Mouse (Mus musculus) heart, embryonic 12.5 days (tissue): ENCODE measurements around the gene Atp6v1a. TPM values are rescaled to one million over a fixed set of nuclear protein-coding genes. Genes with fewer than 3 reads are reported as not detected.

ENCODE experiments used
- ATAC-seq: fragments of 200-750 bp; cut with Nextera tagmentation; 2 replicates; pipeline ENCODE4 v1.8.0; 2017; ENCODE audit warnings: moderate TSS enrichment, moderate library complexity; ENCODE audit not compliant: insufficient number of reproducible peaks, low FRiP score
- H3K27ac ChIP-seq: fragments of 300-500 bp; sonication (generic); 2 replicates; pipeline ENCODE4 v1.5.1; 2016; ENCODE audit warnings: mild to moderate bottlenecking, moderate library complexity; ENCODE audit not compliant: poor library complexity, severe bottlenecking
- H3K27me3 ChIP-seq: fragments of 300-500 bp; sonication (generic); replicated peaks from 2 replicates; pipeline ENCODE4 v1.6.1; 2016; ENCODE audit warnings: mild to moderate bottlenecking, moderate library complexity
- H3K36me3 ChIP-seq: fragments of 300-500 bp; sonication (generic); 2 replicates; pipeline ENCODE4 v1.6.1; 2016; ENCODE audit warnings: mild to moderate bottlenecking, moderate library complexity
- H3K4me1 ChIP-seq: fragments of 300-500 bp; sonication (generic); replicated peaks from 2 replicates; pipeline ENCODE4 v1.6.1; 2016; ENCODE audit warnings: mild to moderate bottlenecking
- H3K4me2 ChIP-seq: fragments of 300-500 bp; sonication (generic); 2 replicates; pipeline ENCODE4 v1.6.1; 2016; ENCODE audit warnings: mild to moderate bottlenecking, moderate library complexity
- H3K4me3 ChIP-seq: fragments of 300-500 bp; sonication (generic); 2 replicates; pipeline ENCODE4 v1.5.1; 2016; ENCODE audit warnings: mild to moderate bottlenecking
- H3K9ac ChIP-seq: fragments of 300-500 bp; sonication (generic); 2 replicates; pipeline ENCODE4 v1.6.1; 2016; ENCODE audit warnings: mild to moderate bottlenecking, moderate library complexity
- H3K9me3 ChIP-seq: fragments of 300-500 bp; sonication (generic); replicated peaks from 2 replicates; pipeline ENCODE4 v1.6.1; 2016; ENCODE audit warnings: mild to moderate bottlenecking, moderate library complexity
- WGBS: fragments of 180-500 bp; shearing (Covaris S2); methylation state at CpG from one replicate; pipeline ENCODE4 v1.1.7; 2016; 5-methylcytosine and 5-hydroxymethylcytosine counted together
- polyA plus RNA-seq: library from polyadenylated mRNA; unstranded; fragments of >200 nt; fragmentation: Nextera tagmentation; extraction: Ambion mirVana; gene quantifications from 2 replicates; pipeline ENCODE4 v1.2.1, GENCODE M21; 2016

Gene Atp6v1a
- polyA plus RNA-seq, 1 experiment from 2014 or later, result 38.3 TPM

- Histone ChIP-seq H3K4me3 (peak overlapping the region; percentile 92), H3K36me3 (no peaks in the 10 kb centered on the region), H3K9ac (peak overlapping the region; percentile 84), H3K4me1 (peaks cover 8% of the 10 kb centered on the region), H3K27me3 (no peaks in the 10 kb centered on the region), H3K27ac (peak overlapping the region; percentile 98), H3K4me2 (peak overlapping the region; percentile 98), H3K9me3 (no peaks in the 10 kb centered on the region)
- ATAC-seq, result no peak; the same call in 1 of the 2 replicates
- WGBS, result under 1% methylated on average over 24 of the region's 24 CpGs
Observed at GRCm38 (mm10) chr16:44138377-44138978, 1.0 kb downstream of the Atp6v1a start.

GRCm38 (mm10) chr16:44136511-44137021 lies 2.9 kb downstream of the Atp6v1a start:
- H3K36me3 ChIP-seq, result no peaks in the 10 kb centered on the region

GRCm38 (mm10) chr16:44133187-44133586 lies 6.3 kb downstream of the Atp6v1a start:
- H3K27me3 ChIP-seq, result no peaks in the 10 kb centered on the region
- no peak overlapping the region for H3K4me3 ChIP-seq
- H3K4me2 ChIP-seq, result no peak overlapping the region
- H3K9ac ChIP-seq, result no peak overlapping the region
- H3K36me3 ChIP-seq, result no peaks in the 10 kb centered on the region
- no peaks in the 10 kb centered on the region for H3K9me3 ChIP-seq
- no peak overlapping the region for H3K27ac ChIP-seq
- peaks cover 3% of the 10 kb centered on the region; the same call in 1 of the 2 replicates for H3K4me1 ChIP-seq
- ATAC-seq, result no peak
- 83% methylated on average over 3 of the region's 3 CpGs for WGBS

More at GRCm38 (mm10) chr16:44136511-44137021, 2.9 kb downstream of the Atp6v1a start:
- no peak overlapping the region for H3K9ac ChIP-seq
- WGBS, result 87% methylated on average over 6 of the region's 6 CpGs
- H3K4me2 ChIP-seq, result no peak overlapping the region
- H3K9me3 ChIP-seq, result no peaks in the 10 kb centered on the region
- ATAC-seq, result no peak
- H3K4me1 ChIP-seq, result peaks cover 6% of the 10 kb centered on the region
- H3K27ac ChIP-seq, result no peak overlapping the region
- H3K27me3 ChIP-seq, result no peaks in the 10 kb centered on the region
- H3K4me3 ChIP-seq, result no peak overlapping the region

GRCm38 (mm10) chr16:44132300-44132699 lies 7.2 kb downstream of the Atp6v1a start:
- Histone ChIP-seq H3K4me1 (no peaks in the 10 kb centered on the region), H3K27me3 (no peaks in the 10 kb centered on the region)
- ATAC-seq, result no peak

GRCm38 (mm10) chr16:44126437-44126836 lies 13.1 kb downstream of the Atp6v1a start:
- no peaks in the 10 kb centered on the region for H3K36me3 ChIP-seq
- no peak for ATAC-seq
- H3K4me2 ChIP-seq, result no peak overlapping the region
- no peak overlapping the region for H3K9ac ChIP-seq
- H3K4me3 ChIP-seq, result no peak overlapping the region
- H3K27ac ChIP-seq, result no peak overlapping the region
- H3K4me1 ChIP-seq, result 0 out of 2 replicates have a peak, but pooled peaks cover 2% of the 10 kb centered on the region
- no peaks in the 10 kb centered on the region for H3K9me3 ChIP-seq
- 66% methylated on average over 4 of the region's 4 CpGs for WGBS
- H3K27me3 ChIP-seq, result no peaks in the 10 kb centered on the region

More at GRCm38 (mm10) chr16:44132300-44132699, 7.2 kb downstream of the Atp6v1a start:
- no peaks in the 10 kb centered on the region for H3K36me3 ChIP-seq
- no peaks in the 10 kb centered on the region for H3K9me3 ChIP-seq
- H3K27ac ChIP-seq, result no peak overlapping the region
- H3K4me3 ChIP-seq, result no peak overlapping the region
- 76% methylated on average over 4 of the region's 4 CpGs for WGBS
- H3K9ac ChIP-seq, result no peak overlapping the region
- H3K4me2 ChIP-seq, result no peak overlapping the region

- Histone ChIP-seq H3K4me1 (0 out of 2 replicates have a peak, but pooled peaks cover 2% of the 10 kb centered on the region), H3K4me3 (no peak overlapping the region), H3K36me3 (no peaks in the 10 kb centered on the region), H3K9ac (no peak overlapping the region), H3K4me2 (no peak overlapping the region), H3K27me3 (no peaks in the 10 kb centered on the region), H3K27ac (no peak overlapping the region), H3K9me3 (no peaks in the 10 kb centered on the region)
- no peak for ATAC-seq
- 78% methylated on average over 2 of the region's 2 CpGs for WGBS
Observed at GRCm38 (mm10) chr16:44125436-44125835, 14.1 kb downstream of the Atp6v1a start.

GRCm38 (mm10) chr16:44124713-44125112 lies 14.8 kb downstream of the Atp6v1a start:
- H3K4me2 ChIP-seq, result no peak overlapping the region
- no peak for ATAC-seq
- WGBS, result 69% methylated on average over 1 of the region's 1 CpGs

GRCm38 (mm10) chr16:44123786-44124185 lies 15.7 kb downstream of the Atp6v1a start:
- H3K4me2 ChIP-seq, result no peak overlapping the region
- H3K4me3 ChIP-seq, result no peak overlapping the region
- no peak overlapping the region for H3K27ac ChIP-seq
- ATAC-seq, result no peak
- H3K9me3 ChIP-seq, result no peaks in the 10 kb centered on the region
- 68% methylated on average over 2 of the region's 2 CpGs for WGBS
- 0 out of 2 replicates have a peak, but pooled peaks cover 2% of the 10 kb centered on the region for H3K4me1 ChIP-seq
- H3K36me3 ChIP-seq, result no peaks in the 10 kb centered on the region
- H3K27me3 ChIP-seq, result no peaks in the 10 kb centered on the region
- H3K9ac ChIP-seq, result no peak overlapping the region

More at GRCm38 (mm10) chr16:44124713-44125112, 14.8 kb downstream of the Atp6v1a start:
- Histone ChIP-seq H3K27ac (no peak overlapping the region), H3K9me3 (no peaks in the 10 kb centered on the region), H3K36me3 (no peaks in the 10 kb centered on the region), H3K4me1 (0 out of 2 replicates have a peak, but pooled peaks cover 2% of the 10 kb centered on the region), H3K9ac (no peak overlapping the region), H3K27me3 (no peaks in the 10 kb centered on the region), H3K4me3 (no peak overlapping the region)

- 80% methylated on average over 7 of the region's 7 CpGs for WGBS
Observed at GRCm38 (mm10) chr16:44122982-44123725, 16.4 kb downstream of the Atp6v1a start.

GRCm38 (mm10) chr16:44122574-44122973 lies 16.9 kb downstream of the Atp6v1a start:
- Histone ChIP-seq H3K4me1 (0 out of 2 replicates have a peak, but pooled peaks cover 2% of the 10 kb centered on the region), H3K36me3 (no peaks in the 10 kb centered on the region; the same call in 1 of the 2 replicates), H3K4me2 (no peak overlapping the region), H3K9ac (no peak overlapping the region), H3K9me3 (no peaks in the 10 kb centered on the region), H3K27ac (no peak overlapping the region), H3K27me3 (no peaks in the 10 kb centered on the region), H3K4me3 (no peak overlapping the region)
- no peak for ATAC-seq
- WGBS, result 75% methylated on average over 6 of the region's 6 CpGs

More at GRCm38 (mm10) chr16:44122982-44123725, 16.4 kb downstream of the Atp6v1a start:
- no peak for ATAC-seq
- Histone ChIP-seq H3K9me3 (no peaks in the 10 kb centered on the region), H3K4me1 (0 out of 2 replicates have a peak, but pooled peaks cover 2% of the 10 kb centered on the region), H3K4me2 (no peak overlapping the region), H3K4me3 (no peak overlapping the region), H3K27me3 (no peaks in the 10 kb centered on the region), H3K9ac (no peak overlapping the region), H3K27ac (no peak overlapping the region), H3K36me3 (no peaks in the 10 kb centered on the region; the same call in 1 of the 2 replicates)

GRCm38 (mm10) chr16:44122122-44122521 lies 17.4 kb downstream of the Atp6v1a start:
- WGBS, result 86% methylated on average over 6 of the region's 6 CpGs
- no peak overlapping the region for H3K4me3 ChIP-seq
- no peak overlapping the region for H3K27ac ChIP-seq
- H3K36me3 ChIP-seq, result no peaks in the 10 kb centered on the region; the same call in 1 of the 2 replicates
- ATAC-seq, result no peak
- 0 out of 2 replicates have a peak, but pooled peaks cover 2% of the 10 kb centered on the region for H3K4me1 ChIP-seq
- no peaks in the 10 kb centered on the region for H3K27me3 ChIP-seq
- H3K9ac ChIP-seq, result no peak overlapping the region
- H3K4me2 ChIP-seq, result no peak overlapping the region
- no peaks in the 10 kb centered on the region for H3K9me3 ChIP-seq
